Mouse (Mus musculus) C2C12 (cell line): ENCODE measurements around the gene Erg.

Source experiments
- CEBPB ChIP-seq: IDR thresholded peaks from one replicate; pipeline ENCODE4 v1.6.1; 2011; ENCODE audit warnings: low read depth, mild to moderate bottlenecking, control low read depth, moderate library complexity
- CTCF ChIP-seq: IDR thresholded peaks from one replicate; pipeline ENCODE4 v1.5.1; 2011; ENCODE audit not compliant: control insufficient read depth, insufficient read depth, insufficient read length
- FOSL1 ChIP-seq: IDR thresholded peaks from one replicate; pipeline ENCODE4 v1.8.0; 2011; ENCODE audit warnings: mild to moderate bottlenecking, low read length; ENCODE audit not compliant: poor library complexity, insufficient read depth, severe bottlenecking
- MAX ChIP-seq: IDR thresholded peaks from one replicate; pipeline ENCODE4 v1.6.1; 2011; ENCODE audit warnings: mild to moderate bottlenecking, control low read depth

GRCm38 (mm10) chr16:95618206-95618605 is 31.8 kb upstream of the Erg start:
- TF ChIP-seq CTCF (no peak), FOSL1 (no peak), CEBPB (no peak), MAX (no peak)
